Mouse (Mus musculus) myocyte (in vitro differentiated cells): Measurements from ENCODE around the gene Nat8f2.
"Not testable (repeated sequence)": the region's sequence is repeated elsewhere in the genome, so short reads cannot be mapped to it uniquely, and the experiment has no call there.

Experiments
- MYOD1 ChIP-seq, 3 experiments: IDR thresholded peaks; one replicate each; pipeline ENCODE4 v1.6.1; 2011; ENCODE audit warnings: control low read depth in 2 of 3, low read depth in 2 of 3, mild to moderate bottlenecking in 2 of 3, moderate library complexity in 1 of 3; ENCODE audit not compliant: insufficient read length in 2 of 3, control insufficient read depth in 1 of 3
- POLR2A ChIP-seq: IDR thresholded peaks from one replicate; pipeline ENCODE4 v1.6.1; 2011; ENCODE audit warnings: low read depth, mild to moderate bottlenecking, control low read depth, moderate library complexity; ENCODE audit not compliant: insufficient read length
- SRF ChIP-seq: IDR thresholded peaks from one replicate; pipeline ENCODE4 v1.6.1; 2011; ENCODE audit warnings: low read depth; ENCODE audit not compliant: control insufficient read depth, insufficient read length

- not testable (repeated sequence) for TF ChIP-seq POLR2A; SRF; MYOD1 (IDR thresholded peaks at IDR 0.05; ENCODE audit: control insufficient read depth in 1 of 3, insufficient read length in 2 of 3, low read depth in 2 of 3)
These were observed 38.0 kb upstream of the Nat8f2 start for GRCm38 (mm10) chr6:85906911-85907351.
